Mouse (Mus musculus) heart, adult 2 months (tissue): ENCODE data around the gene Igdcc3.

Experiments used
- CTCF ChIP-seq: fragments of 200-600 bp; IDR thresholded peaks from 2 replicates; pipeline ENCODE4 v1.8.1; 2022; ENCODE audit warnings: antibody characterized with exemption, mild to moderate bottlenecking, moderate library complexity
- POLR2A ChIP-seq: fragments of 200-500 bp; IDR thresholded peaks from 2 replicates; pipeline ENCODE4 v1.6.1; 2011; ENCODE audit warnings: mild to moderate bottlenecking, low read depth, low read length, control low read depth; ENCODE audit not compliant: insufficient read depth

DNA sequence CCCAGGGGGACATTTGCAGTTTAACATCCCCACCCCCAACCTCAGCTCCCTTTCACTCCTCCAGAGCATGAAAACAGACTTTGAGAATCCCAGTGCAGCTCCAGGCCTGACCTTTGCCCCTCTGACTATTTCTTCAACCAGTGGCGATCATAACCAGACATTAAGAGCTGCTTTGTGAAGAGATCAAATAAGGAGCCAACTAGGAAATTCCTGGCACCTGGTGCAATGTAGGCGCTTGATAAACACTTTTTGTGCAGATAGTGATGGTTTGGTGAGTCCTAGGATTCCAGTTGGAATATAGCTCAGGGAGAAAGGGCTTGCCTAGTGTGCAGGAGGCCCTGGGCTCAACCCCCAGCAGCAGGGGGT lies 50.4 kb downstream of the Igdcc3 start:
- no peak for TF ChIP-seq POLR2A
- no peak for TF ChIP-seq CTCF
